Mouse (Mus musculus) layer of hippocampus, postnatal 36 days (tissue): ENCODE measurements around the gene Olfr10. TPM values are rescaled to one million over a fixed set of nuclear protein-coding genes. Genes with fewer than 3 reads are reported as not detected.
A peak's percentile ranks its signal among the peaks of the same experiment; 100 is the strongest.

ENCODE experiments used
- DNase-seq, 2 experiments: peaks; one replicate each; pipeline ENCODE4 v3.0.0; 2022
- total RNA-seq, 2 experiments: library from RNA; stranded (reverse); gene quantifications; 2 replicates each; pipeline ENCODE4 v1.2.3; 2021

Gene Olfr10
- total RNA-seq, 2 experiments from 2014 or later: not detected

DNA sequence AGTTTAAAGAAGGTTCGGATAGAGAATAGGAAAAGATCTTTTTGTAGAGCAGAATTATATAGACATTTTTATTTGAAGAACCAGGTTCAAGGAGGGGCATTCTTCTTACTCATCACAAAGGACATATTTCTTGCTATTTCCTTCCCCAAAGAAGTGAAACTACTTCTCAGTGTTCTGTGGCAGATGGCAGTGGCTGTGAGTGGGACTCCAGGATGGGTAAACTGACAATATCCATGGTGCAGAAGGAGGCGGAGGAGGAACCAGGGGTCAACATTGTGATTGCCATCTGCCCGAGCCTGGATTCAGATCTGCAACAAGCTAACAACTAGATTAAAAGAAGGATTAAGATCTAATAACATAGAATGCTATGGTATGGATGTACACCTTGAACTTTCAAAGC, 22.2 kb downstream of the Olfr10 start:
- DNase-seq: peak; percentile 4 to 5

DNA sequence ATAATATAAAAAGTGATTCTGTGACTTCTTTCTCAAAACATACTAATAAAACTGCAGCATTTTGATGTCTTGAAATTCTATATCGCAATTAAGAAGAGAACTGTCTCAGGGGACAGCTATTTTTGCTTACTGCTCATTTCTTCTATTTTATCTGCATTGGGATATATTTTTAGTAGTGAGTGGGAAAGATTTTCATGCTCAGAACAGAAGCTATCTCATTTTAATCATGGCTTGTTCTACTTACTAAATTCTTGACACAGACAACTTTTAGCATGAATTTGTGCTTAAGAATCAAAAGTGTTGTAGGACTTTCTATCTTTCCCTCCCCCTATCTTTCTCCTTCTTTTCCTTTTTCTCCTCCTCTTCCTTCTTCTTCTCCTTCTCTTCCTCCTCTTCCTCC, 25.1 kb downstream of the Olfr10 start:
- no peak for DNase-seq

DNA sequence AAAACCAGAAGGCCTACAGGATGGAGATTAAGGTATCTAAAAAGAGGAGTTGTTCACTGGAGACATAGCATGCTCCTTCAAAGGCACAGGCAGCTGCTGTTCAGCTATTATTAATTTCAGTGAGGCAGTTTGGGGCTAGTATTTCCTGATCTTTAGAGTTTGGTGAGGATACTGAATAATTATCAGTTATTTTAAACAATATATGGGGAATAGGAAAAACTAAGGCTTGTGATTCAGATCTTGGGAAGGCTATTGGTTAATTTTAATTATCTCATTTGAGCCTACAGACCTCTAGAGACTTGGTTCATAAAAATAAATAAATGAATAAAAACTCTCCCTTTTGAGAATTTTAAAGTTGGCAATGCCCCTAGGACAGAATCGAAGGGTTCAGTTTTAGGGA, 30.3 kb downstream of the Olfr10 start, which contains the start of gene Olfr1390:
TSS of gene Olfr1390 (plus strand) at position 301 of the 400 bp plus-strand sequence.
- no peak for DNase-seq

GRCm38 (mm10) chr11:49337150-49337832, 32.8 kb downstream of the Olfr10 start:
- DNase-seq: no peak

Other genes with a start within 250 kb of the Olfr10 start
- under 1 TPM in 1 of 2 experiments, not detected in 1; 0.87 TPM for gene Tgtp2, start 240.5 kb upstream of the Olfr10 start, total RNA-seq
- gene Ifi47, start 228.2 kb upstream of the Olfr10 start, total RNA-seq: 1 to 10 TPM in 1 of 2 experiments, under 1 TPM in 1; 0.97 to 1.4 TPM
- not detected for gene Olfr1396, start 189.9 kb upstream of the Olfr10 start, total RNA-seq
- not detected for gene Olfr1395, start 162.5 kb upstream of the Olfr10 start, total RNA-seq
- gene Olfr1394, start 150.4 kb upstream of the Olfr10 start, total RNA-seq: not detected
- gene Btnl9, start 117.6 kb upstream of the Olfr10 start, total RNA-seq: not detected
- 10 to 100 TPM; 45.0 to 48.7 TPM for gene Zfp62, start 101.4 kb upstream of the Olfr10 start, total RNA-seq
- 10 to 100 TPM; 52.0 to 54.4 TPM for gene Mgat1, start 60.5 kb upstream of the Olfr10 start, total RNA-seq
- gene Olfr1393, start 26.4 kb upstream of the Olfr10 start, total RNA-seq: not detected
- not detected for gene Olfr1392, start 19.5 kb upstream of the Olfr10 start, total RNA-seq
- not detected for gene Olfr1391, start 18.0 kb downstream of the Olfr10 start, total RNA-seq
- gene Olfr1390, start 30.4 kb downstream of the Olfr10 start, total RNA-seq: not detected
- gene Olfr1389, start 118.3 kb downstream of the Olfr10 start, total RNA-seq: not detected
- under 1 TPM; 0.45 to 0.46 TPM for gene Olfr1388, start 131.9 kb downstream of the Olfr10 start, total RNA-seq
- not detected for gene Olfr1387, start 150.6 kb downstream of the Olfr10 start, total RNA-seq
- not detected for gene Olfr1386, start 160.3 kb downstream of the Olfr10 start, total RNA-seq
- not detected for gene Olfr1385, start 184.3 kb downstream of the Olfr10 start, total RNA-seq
- gene Olfr1384, start 202.0 kb downstream of the Olfr10 start, total RNA-seq: not detected
- not detected for gene Olfr1383, start 214.9 kb downstream of the Olfr10 start, total RNA-seq
- not detected for gene Olfr1382, start 223.5 kb downstream of the Olfr10 start, total RNA-seq
- not detected for gene Olfr1381, start 238.7 kb downstream of the Olfr10 start, total RNA-seq